Mouse (Mus musculus) lung, embryonic 14.5 days (tissue): ENCODE measurements around the gene Chst11. TPM values are rescaled to one million over a fixed set of nuclear protein-coding genes. Genes with fewer than 3 reads are reported as not detected.

Experiments
- ATAC-seq: fragments of 200-750 bp; cut with Nextera tagmentation; 2 replicates; pipeline ENCODE4 v1.8.0; 2017; ENCODE audit warnings: mild to moderate bottlenecking, moderate TSS enrichment, moderate library complexity; ENCODE audit not compliant: insufficient read depth
- DNase-seq: peaks from one replicate; pipeline ENCODE4 v3.0.0-alpha.2; 2015
- H3K27ac ChIP-seq: fragments of 300-500 bp; sonication (generic); 2 replicates; pipeline ENCODE4 v1.5.1; 2014; ENCODE audit warnings: low read depth, mild to moderate bottlenecking, moderate library complexity
- H3K27me3 ChIP-seq: fragments of 300-500 bp; sonication (generic); 2 replicates; pipeline ENCODE4 v1.6.1; 2014; ENCODE audit warnings: low read length, control low read depth; ENCODE audit not compliant: insufficient read depth
- H3K36me3 ChIP-seq: fragments of 300-500 bp; sonication (generic); 2 replicates; pipeline ENCODE4 v1.6.1; 2014; ENCODE audit warnings: control low read depth; ENCODE audit not compliant: insufficient read depth
- H3K4me1 ChIP-seq: fragments of 300-500 bp; sonication (generic); 2 replicates; pipeline ENCODE4 v1.6.1; 2014; ENCODE audit warnings: antibody characterized with exemption, control low read depth; ENCODE audit not compliant: insufficient read depth
- H3K4me2 ChIP-seq: fragments of 300-500 bp; sonication (generic); 2 replicates; pipeline ENCODE4 v1.6.1; 2014; ENCODE audit warnings: mild to moderate bottlenecking
- H3K4me3 ChIP-seq: fragments of 300-500 bp; sonication (generic); 2 replicates; pipeline ENCODE4 v1.5.1; 2014; ENCODE audit warnings: low read depth, low read length
- H3K9ac ChIP-seq: fragments of 300-500 bp; sonication (generic); 2 replicates; pipeline ENCODE4 v1.6.1; 2014
- H3K9me3 ChIP-seq: fragments of 300-500 bp; sonication (generic); 2 replicates; pipeline ENCODE4 v1.6.1; 2016; ENCODE audit warnings: low read depth, low read length, control low read depth
- CTCF ChIP-seq: IDR thresholded peaks from 2 replicates; pipeline ENCODE4 v1.5.1; 2016; ENCODE audit warnings: antibody characterized with exemption, low read depth
- WGBS: fragments of 180-500 bp; shearing (Covaris S2); extraction: QIAGEN DNeasy Blood & Tissue Kit; methylation state at CpG from one replicate; pipeline ENCODE4 v1.1.7; 2014; 5-methylcytosine and 5-hydroxymethylcytosine counted together
- polyA plus RNA-seq: library from polyadenylated mRNA; unstranded; fragments of >200 nt; fragmentation: Nextera tagmentation; extraction: Ambion mirVana; gene quantifications from 2 replicates; pipeline ENCODE4 v1.2.1, GENCODE M21; 2014

Gene Chst11
- polyA plus RNA-seq, 1 experiment from 2014 or later = 2.6 TPM

DNA sequence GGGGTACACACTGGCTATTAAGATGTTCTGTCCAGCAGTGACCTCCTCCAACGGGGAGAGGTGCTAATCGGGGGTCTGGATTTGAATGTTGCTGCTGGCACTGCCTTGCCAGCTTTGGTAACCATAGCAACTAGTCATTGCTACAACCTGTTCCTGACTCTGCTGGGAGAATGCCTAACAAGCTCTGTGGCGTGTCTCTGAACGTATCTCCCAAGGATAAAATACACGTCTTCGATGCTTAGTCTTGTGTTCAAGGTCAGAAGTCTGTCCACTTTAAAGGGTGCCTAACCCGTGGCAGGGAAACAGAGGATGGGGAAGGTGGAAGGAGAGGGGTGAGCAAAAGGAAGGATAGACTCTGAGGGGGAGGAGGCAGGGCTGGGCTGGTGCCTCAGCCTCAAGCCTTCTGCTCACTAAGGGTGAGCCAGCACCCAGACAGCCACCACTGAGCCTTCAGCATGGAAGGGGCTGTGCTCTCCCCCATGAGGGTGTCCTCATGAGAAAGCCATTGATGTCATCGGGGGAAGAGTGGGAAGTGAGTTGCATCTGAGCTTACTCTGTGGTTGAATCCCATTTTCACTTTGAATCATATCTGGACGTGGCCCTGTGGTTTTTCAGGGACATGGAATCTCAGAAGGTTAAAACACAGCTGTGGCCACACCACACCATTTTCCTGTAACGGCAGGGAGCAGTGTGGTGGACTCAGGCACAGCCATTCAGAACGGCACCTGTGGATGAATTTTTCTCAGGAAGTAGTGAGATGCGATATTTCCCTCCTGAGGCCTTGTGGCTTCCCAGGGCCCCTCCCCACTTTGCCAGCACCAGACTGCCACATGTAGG lies 164.3 kb downstream of the Chst11 start:
- H3K4me3 ChIP-seq = no peak overlapping the region
- H3K36me3 ChIP-seq = no peaks in the 10 kb centered on the region
- H3K4me2 ChIP-seq = no peak overlapping the region
- DNase-seq (no peak), ATAC-seq (no peak)
- H3K4me1 ChIP-seq = peaks cover 8% of the 10 kb centered on the region
- no peaks in the 10 kb centered on the region for H3K27me3 ChIP-seq
- H3K27ac ChIP-seq = no peak overlapping the region
- H3K9ac ChIP-seq = no peak overlapping the region
- no peak for TF ChIP-seq CTCF
- 71% methylated on average over 12 of the region's 12 CpGs for WGBS
- no peaks in the 10 kb centered on the region for H3K9me3 ChIP-seq

DNA sequence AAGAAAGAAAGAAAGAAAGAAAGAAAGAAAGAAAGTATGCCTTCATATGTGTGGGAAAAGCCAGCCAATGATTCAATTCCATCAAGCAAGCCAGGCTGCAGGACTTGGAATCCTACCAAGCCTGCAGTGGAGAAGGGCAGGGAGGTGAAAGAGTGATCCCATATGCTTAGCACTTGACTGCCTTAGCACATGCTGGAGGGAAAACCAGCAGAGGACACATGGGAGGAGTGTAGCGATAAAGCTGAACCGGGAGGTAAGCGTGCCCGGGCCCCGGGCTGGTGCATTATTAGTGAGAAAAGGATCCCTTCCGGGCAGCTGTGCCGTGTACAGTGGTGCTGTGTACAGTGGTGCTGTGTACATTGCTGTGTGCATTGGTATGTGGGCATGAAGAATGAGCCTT lies 165.3 kb downstream of the Chst11 start:
- Histone ChIP-seq H3K4me3 (no peak overlapping the region), H3K4me1 (peaks cover 8% of the 10 kb centered on the region), H3K27ac (no peak overlapping the region), H3K36me3 (no peaks in the 10 kb centered on the region), H3K27me3 (no peaks in the 10 kb centered on the region), H3K9me3 (no peaks in the 10 kb centered on the region), H3K4me2 (no peak overlapping the region), H3K9ac (no peak overlapping the region)
- ATAC-seq (peak; percentile 68), DNase-seq (peak; percentile 87)
- TF ChIP-seq CTCF = no peak
- WGBS = 60% methylated on average over 7 of the region's 7 CpGs

DNA sequence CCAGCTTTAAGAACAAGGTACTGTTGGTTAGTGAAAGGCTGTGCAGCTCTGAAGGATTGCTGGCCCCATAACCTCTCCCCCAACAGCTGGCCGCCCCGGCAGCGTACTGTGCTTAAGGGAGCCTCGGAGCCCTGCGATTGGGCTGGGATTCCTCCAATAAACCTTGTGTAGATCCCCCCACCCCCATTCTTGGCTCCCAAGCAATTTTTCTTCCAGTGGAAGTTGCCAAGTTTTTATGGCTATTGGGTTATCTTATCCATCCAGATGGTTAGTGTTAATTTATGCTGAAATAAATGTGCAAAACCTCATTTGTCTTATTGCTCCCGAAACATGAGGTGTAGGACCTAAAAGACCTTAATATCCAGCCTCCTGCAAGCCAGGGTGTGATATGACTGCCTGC lies 166.1 kb downstream of the Chst11 start:
- 25% methylated on average over 6 of the region's 6 CpGs for WGBS
- Histone ChIP-seq H3K27me3 (no peaks in the 10 kb centered on the region), H3K27ac (no peak overlapping the region), H3K4me2 (no peak overlapping the region), H3K9ac (no peak overlapping the region), H3K9me3 (no peaks in the 10 kb centered on the region), H3K36me3 (no peaks in the 10 kb centered on the region), H3K4me3 (no peak overlapping the region), H3K4me1 (peaks cover 8% of the 10 kb centered on the region)
- no peak for TF ChIP-seq CTCF
- DNase-seq (peak; percentile 75), ATAC-seq (peak; percentile 51; the same call in 1 of the 2 replicates)

- no peak overlapping the region for H3K27ac ChIP-seq
- 30% methylated on average over 16 of the region's 16 CpGs for WGBS
- no peak for ATAC-seq
- H3K9ac ChIP-seq = no peak overlapping the region
- no peaks in the 10 kb centered on the region for H3K27me3 ChIP-seq
- no peak for TF ChIP-seq CTCF
- H3K9me3 ChIP-seq = no peaks in the 10 kb centered on the region
- DNase-seq = no peak
- no peaks in the 10 kb centered on the region for H3K36me3 ChIP-seq
- no peak overlapping the region for H3K4me2 ChIP-seq
- H3K4me1 ChIP-seq = peaks cover 8% of the 10 kb centered on the region
- H3K4me3 ChIP-seq = no peak overlapping the region
These were observed 166.8 kb downstream of the Chst11 start for GRCm38 (mm10) chr10:83151896-83152685.

DNA sequence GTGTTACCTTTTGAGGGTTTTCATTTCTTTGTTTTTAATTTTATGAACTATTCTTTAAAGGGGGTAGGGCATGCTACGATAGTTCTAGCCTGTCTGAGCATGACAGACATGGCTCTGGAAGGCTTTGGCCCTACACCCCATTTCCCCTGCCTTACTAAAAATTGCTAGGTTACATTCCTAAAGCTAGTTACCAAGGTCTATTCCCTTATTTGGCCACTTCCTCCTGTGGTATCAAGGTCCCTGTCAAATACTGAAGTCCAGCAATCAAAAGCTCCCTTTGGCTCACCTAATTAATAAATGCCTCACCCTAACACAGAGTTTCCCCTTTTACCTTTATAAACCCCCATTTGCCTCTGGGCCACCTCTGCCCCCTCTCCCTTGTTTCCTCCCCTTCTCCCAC lies 167.4 kb downstream of the Chst11 start:
- Histone ChIP-seq H3K9ac (no peak overlapping the region), H3K4me1 (peaks cover 8% of the 10 kb centered on the region), H3K27ac (no peak overlapping the region), H3K9me3 (no peaks in the 10 kb centered on the region), H3K4me2 (no peak overlapping the region), H3K4me3 (no peak overlapping the region), H3K27me3 (no peaks in the 10 kb centered on the region), H3K36me3 (no peaks in the 10 kb centered on the region)
- DNase-seq (no peak), ATAC-seq (no peak)
- 96% methylated on average over 1 of the region's 1 CpGs for WGBS
- no peak for TF ChIP-seq CTCF

DNA sequence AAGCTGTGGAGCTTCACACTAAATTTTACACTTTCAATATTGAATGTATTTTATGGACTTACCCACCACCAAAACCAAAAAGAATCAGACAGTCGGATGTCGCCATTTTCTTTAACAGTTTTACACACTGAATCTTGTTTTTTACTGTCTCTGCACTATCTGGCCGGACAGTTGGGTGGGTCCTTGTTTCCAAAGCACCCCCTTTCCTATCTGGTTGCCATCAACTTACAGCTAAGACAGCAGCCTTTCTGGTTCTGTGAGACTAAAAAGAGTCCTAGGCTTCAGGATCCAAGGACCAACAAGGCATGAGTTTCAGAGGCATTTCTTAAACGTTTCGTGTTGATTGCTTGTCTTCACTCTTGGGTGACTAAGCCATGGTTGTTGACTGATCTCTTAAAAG lies 168.1 kb downstream of the Chst11 start:
- Histone ChIP-seq H3K4me3 (no peak overlapping the region), H3K9me3 (no peaks in the 10 kb centered on the region), H3K27ac (no peak overlapping the region), H3K4me2 (no peak overlapping the region), H3K9ac (no peak overlapping the region), H3K27me3 (no peaks in the 10 kb centered on the region), H3K36me3 (no peaks in the 10 kb centered on the region), H3K4me1 (peaks cover 8% of the 10 kb centered on the region)
- TF ChIP-seq CTCF = no peak
- DNase-seq (no peak), ATAC-seq (no peak)
- 86% methylated on average over 5 of the region's 5 CpGs for WGBS

- H3K4me3 ChIP-seq = no peak overlapping the region
- no peaks in the 10 kb centered on the region for H3K36me3 ChIP-seq
- no peaks in the 10 kb centered on the region for H3K27me3 ChIP-seq
- WGBS = 70% methylated on average over 9 of the region's 9 CpGs
- ATAC-seq (no peak), DNase-seq (no peak)
- H3K9ac ChIP-seq = no peak overlapping the region
- TF ChIP-seq CTCF = no peak
- peaks cover 8% of the 10 kb centered on the region for H3K4me1 ChIP-seq
- no peak overlapping the region for H3K4me2 ChIP-seq
- no peak overlapping the region for H3K27ac ChIP-seq
- no peaks in the 10 kb centered on the region for H3K9me3 ChIP-seq
These were observed 168.6 kb downstream of the Chst11 start for GRCm38 (mm10) chr10:83153887-83154286.
